8 mouse cellular contexts compared by ENCODE assay signal in the genomic region with DNA sequence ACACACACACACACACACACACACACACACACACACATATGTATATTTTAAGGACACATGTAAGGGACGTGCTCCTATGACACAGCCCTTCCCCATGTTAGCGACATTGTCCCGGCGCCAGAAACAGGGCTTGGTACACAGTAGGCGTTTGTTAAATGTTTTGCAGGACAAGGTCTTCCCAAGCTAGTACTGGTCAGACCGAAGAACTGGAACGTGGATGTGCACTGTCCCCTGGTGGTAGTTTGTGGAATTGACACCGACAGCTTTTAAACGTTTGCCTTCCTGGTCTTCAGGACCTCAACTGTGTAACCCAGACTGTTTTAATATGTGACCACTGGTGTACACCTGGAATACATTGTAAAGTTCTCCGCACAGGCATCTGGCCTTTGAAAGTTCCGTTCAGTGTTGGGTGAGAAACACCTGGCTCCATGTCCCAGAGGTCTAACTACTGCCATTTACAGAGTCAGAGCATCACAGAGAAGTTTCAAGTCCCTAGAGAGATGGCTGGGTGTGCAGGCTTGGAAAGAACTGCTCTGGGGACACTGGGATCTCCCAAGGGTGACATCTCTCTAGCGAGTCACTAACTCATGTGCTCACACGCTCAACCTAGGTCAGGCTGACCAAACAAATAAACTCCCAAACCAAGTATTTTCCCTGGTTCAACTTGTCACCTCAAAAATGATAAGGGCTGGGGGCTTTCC. TPM values are rescaled to one million over a fixed set of nuclear protein-coding genes. Genes with fewer than 3 reads are reported as not detected.
DNase-seq lines count a peak whose midpoint lies in the region; ATAC-seq lines count a peak whose summit lies in the region.

No protein-coding gene starts in this region.

- no peaks in the 10 kb centered on the region for H3K9me3 ChIP-seq in hindbrain, embryonic 14.5 days (ENCODE audit: control insufficient read depth, low read length)

- WGBS in hindbrain, embryonic 14.5 days: 7% methylated on average over 13 of the region's 13 CpGs

- H3K9ac ChIP-seq in hindbrain, embryonic 14.5 days: no peak overlapping the region

- H3K4me3 ChIP-seq in hindbrain, embryonic 14.5 days (replicated peaks; ENCODE audit: low read length): no peak overlapping the region

- H3K27ac ChIP-seq in hindbrain, embryonic 14.5 days: no peak overlapping the region

- H3K4me1 ChIP-seq in hindbrain, embryonic 14.5 days (replicated peaks; ENCODE audit: control insufficient read depth, insufficient read depth, low read length): peaks cover 43% of the 10 kb centered on the region

- no peaks in the 10 kb centered on the region for H3K36me3 ChIP-seq in hindbrain, embryonic 14.5 days (replicated peaks; ENCODE audit: control insufficient read depth, insufficient read depth)

- H3K4me2 ChIP-seq in hindbrain, embryonic 14.5 days (replicated peaks): peak overlapping the region; percentile 89

- ATAC-seq in hindbrain, embryonic 14.5 days (ENCODE audit: low FRiP score): peak; percentile 27; the same call in 1 of the 2 replicates

- no peaks in the 10 kb centered on the region for H3K27me3 ChIP-seq in hindbrain, embryonic 14.5 days (ENCODE audit: control insufficient read depth, insufficient read depth, low read length)

- peak; percentile 89 for DNase-seq in NIH3T3 (ENCODE audit: low read depth)
- DNase-seq in cerebellum, adult 9-11 months: peak; percentile 90
- peak; percentile 88 to 89 for DNase-seq in frontal cortex, postnatal 25 days (ENCODE audit: low spot score in 2 of 2)
- DNase-seq in hindbrain, embryonic 14.5 days (ENCODE audit: low spot score): peak; percentile 96
- DNase-seq in layer of hippocampus, postnatal 25 days (ENCODE audit: extremely low spot score in 1 of 2, low spot score in 1 of 2): peak; percentile 71 to 90
- DNase-seq in lung, postnatal 36 days: peak; percentile 90
- peak; percentile 90 for DNase-seq in retina, postnatal 1 day
- peak; percentile 80 for DNase-seq in thymus, postnatal 4 days

RNA-seq across cellular contexts. Expression of a gene that starts 1.3 kb away (rescaled TPM):
- 9.3 and 10.2 TPM in 2 replicates for polyA plus RNA-seq in hindbrain, embryonic 14.5 days (2014; fragmentation: Nextera tagmentation; extraction: Ambion mirVana)
- 100 to 1,000 TPM; 110 to 125 TPM for total RNA-seq in layer of hippocampus, postnatal 25 days (2021)
